Mouse (Mus musculus) monocyte, adult 5-6 weeks (primary cell): ENCODE measurements around the gene Rab11fip3. TPM values are rescaled to one million over a fixed set of nuclear protein-coding genes. Genes with fewer than 3 reads are reported as not detected.

Experiments
- ATAC-seq: fragments of 153-309, 156-312 bp; replicated peaks from 2 replicates; pipeline ENCODE4 v1.8.0; 2017; ENCODE audit warnings: mild to moderate bottlenecking; ENCODE audit not compliant: low TSS enrichment, insufficient number of reproducible peaks, severe bottlenecking, poor library complexity, low FRiP score
- total RNA-seq: library from RNA; stranded (forward); fragments of 200-1000, 200-491, 200-594 nt; gene quantifications from 3 replicates; pipeline ENCODE4 v1.2.3, GENCODE M21; 2017

Rab11fip3 gene
- total RNA-seq, 1 experiment from 2014 or later: 1.2 TPM

DNA sequence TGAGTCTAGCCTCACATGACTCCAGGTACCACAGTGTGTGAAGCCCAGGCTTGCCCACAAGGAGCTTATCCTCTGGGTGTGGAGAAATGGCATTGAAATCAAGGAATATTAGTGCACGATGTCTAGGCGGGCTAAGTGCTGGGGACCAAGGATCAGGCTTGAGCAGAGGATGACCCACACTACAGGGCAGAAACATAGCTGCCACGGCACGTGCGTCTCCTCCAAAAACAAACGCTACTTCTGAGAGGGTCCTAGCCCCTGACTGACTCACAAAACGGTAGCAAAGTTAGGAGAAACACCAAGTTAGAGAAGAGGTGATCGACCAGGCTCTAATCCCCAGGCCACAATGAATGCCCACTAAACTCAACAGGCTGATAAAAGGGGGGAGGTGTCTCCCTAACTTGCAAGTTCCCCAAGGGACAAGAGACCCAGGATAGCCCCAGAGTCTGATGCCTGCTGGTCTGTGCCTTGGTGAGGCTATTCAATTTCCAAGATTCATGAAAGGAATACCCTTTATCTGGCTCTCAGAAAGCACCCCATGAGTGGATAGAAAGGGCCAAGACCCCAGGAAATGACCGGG, 25.3 kb upstream of the Rab11fip3 start:
- no peak for ATAC-seq

DNA sequence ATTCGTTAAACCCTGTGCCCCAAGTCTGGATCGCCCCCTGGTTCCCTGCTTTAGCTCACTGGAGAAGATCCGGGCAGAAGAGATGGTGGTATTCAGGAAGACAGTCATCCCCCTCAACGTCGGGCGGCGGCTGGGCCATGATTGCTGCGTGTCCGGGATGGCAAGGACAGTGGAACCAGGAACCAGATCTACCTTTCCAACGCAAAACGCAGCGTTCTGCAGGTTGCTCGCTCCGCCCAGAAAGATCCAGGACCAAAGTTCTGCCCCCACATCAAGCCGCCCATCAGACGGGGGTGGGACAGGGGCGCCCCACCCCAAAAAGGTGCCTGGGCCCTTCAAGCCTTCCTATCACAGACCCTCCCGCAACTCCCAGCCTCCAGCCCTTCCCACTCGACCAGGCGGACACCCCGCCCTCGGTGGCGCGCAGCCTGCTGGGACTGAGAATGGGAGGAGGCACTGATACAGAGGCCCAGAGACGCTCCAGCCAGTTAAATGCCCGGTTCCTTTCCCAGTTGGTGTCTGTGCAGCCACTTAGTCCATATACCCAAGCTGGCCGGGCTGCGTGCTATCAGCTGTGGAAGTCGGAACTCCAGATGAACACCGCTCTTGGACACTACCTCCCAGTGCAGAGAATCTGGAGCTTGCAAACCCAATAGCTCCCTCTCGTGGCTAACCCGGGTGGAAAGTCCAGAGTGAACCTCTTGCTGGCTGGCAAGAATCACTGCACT, 20.7 kb upstream of the Rab11fip3 start, which contains the start of gene Decr2:
Gene Decr2 (minus strand): TSS at position 433 of the 728 bp plus-strand sequence.
- peak; percentile 81 for ATAC-seq

DNA sequence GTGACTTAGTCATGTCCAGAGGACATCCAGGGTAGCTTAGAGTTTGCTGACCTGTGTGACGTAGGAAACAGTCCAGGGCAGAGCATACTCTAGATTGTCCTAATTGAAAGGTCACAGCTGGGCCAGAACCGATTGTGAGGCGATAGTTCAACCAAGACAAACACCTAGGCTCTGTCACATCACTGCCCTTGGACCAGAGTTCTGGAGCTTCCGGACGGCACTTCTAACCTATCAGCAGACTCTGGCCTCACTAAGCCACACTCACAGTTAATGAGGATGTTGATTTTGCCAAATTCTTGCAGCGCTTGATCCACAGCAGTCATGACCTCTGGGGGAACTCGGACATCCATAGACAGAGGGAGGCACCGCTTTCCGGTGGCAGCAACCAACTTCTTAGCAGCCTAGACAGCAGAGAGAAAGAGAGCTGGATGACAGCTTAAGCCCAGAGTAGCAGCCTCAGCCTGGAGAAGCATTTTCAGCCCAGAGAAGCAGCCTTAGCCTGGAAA, 17.8 kb upstream of the Rab11fip3 start:
- no peak for ATAC-seq

DNA sequence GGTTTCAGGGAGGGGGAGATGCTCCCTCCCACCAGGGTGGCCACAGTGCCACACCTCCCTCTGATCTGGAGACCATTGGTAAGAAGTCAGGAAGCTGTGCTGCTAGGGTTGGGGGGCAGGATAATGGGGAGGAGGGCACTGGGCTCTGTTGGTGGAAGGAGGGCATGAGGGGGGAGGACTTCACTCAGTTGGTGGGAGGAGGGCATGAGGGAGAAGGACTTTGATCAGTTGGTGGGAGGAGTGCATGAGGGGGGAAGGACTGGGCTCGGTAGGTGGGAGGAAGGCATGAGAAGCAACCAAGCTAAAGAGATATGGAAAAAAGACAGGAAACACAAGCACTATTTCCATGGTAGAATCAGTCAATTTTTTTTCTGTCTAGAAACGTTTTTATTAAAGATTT, 11.5 kb upstream of the Rab11fip3 start:
- no peak for ATAC-seq

DNA sequence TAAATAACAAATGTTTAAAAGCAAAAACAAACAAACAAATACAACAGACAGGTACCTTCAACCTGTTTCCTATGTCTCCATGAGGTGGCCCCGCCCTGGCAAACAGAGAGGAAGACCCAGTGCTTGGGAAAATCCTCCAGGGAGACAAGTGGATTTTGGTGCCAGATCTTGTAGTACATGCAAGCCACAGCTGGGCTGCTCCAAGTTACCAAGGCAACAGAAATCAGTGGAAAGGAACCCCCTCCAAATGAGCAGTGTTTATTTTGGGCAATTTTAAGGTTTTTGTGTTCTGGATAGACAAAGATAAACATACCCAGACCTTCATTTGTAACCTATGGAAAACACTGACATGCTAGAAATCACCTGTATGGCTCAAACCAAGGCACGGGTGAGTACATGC, 9.5 kb upstream of the Rab11fip3 start:
- no peak for ATAC-seq

DNA sequence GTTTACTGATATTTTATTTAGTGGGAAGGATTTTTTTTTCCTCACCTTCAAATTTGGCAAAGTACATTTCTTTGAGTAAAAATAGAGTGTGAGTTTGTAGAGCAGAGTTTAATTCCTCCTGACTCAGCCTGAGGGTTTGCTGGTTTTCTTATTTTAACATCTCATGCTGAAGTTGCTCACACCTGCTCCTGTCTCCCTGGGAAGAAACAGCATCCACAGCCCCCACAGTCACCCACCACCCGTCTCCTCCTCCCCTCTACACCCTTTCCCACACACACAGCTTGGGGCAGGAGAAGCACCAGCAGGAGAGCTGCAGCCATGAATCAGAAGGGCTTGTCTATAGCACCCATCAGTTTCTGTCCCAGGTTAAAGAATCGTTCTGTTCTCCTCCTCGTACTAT, 5.9 kb upstream of the Rab11fip3 start:
- ATAC-seq: no peak

DNA sequence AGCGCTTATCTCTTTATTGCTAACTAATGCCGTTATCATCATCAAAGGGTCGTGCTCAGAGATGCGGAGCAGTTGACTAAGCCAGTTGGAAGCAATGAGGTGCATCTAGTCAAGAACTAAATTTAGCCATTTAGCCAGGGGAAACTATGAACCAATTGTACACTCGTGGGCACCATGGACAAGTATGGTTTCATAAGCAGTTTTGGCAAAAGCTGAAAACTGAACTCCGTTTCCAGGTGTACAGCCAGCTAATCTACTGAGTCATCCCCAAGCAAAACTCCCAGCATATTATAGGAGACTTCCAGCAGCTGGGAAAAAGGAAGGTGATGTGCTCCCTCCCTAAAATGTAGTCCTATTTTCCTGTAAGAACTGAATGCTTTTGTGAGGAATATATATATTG, 781 bp upstream of the Rab11fip3 start:
- ATAC-seq: no peak

DNA sequence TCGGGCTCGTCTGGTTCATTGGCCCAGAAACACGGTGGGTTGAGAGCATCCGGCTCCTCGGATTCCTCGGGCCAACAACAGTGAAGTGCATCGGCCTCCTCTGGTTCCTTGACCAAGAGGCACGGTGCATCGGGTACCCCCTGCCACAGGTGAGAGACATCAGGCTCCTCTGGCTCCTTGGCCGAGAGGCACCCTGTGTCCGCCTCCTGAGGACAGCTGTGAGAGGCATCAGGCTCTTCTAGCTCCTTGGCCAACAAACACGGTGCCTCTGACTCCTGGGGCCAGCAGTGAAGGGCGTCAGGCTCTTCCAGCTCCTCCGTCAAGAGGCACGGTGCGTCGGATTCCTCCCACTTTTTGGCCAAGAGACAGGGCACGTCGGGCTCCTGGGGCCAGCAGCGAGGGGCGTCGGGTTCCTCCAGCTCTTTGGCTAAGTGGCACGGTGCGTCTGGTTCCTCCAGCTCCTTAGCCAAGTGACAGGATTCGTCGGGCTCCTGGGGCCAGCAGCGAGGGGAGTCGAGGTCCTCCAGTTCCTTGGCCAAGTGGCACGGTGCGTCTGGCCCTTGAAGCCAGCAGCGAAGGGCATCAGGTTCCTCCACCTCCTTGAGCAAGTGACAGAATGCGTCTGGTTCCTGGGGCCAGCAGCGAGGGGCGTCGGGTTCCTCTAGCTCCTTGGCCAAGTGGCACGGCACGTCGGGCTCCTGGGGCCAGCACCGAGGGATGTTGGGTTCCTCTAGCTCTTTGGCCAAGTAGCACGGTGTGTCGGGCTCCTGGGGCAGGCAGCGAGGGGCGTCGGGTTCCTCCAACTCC, 1.1 kb downstream of the Rab11fip3 start:
- no peak for ATAC-seq

DNA sequence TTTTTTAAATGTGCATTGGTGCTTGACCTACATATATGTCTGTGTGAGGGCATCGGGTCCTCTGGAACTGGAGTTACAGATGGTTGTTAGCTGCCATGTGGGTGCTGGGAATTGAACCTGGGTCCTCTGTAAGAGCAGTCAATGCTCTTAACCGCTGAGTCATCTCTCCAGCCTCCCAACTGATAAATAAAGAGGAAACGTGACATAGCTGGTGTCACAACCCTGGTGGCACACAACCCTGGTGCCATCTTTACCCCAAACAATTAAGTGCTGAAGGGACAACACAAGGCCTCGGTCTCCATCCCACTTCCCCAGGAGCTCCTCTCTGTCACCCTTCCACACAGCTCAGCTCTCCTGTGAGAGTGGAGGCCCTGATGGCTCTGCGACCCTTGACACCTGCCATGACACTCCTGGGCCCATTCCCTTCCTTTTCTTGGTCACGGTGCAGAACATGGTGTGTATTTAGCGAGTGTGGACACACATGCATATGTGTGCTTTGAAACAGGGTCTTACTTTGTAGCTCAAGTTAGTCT, 2.8 kb downstream of the Rab11fip3 start:
- no peak for ATAC-seq

DNA sequence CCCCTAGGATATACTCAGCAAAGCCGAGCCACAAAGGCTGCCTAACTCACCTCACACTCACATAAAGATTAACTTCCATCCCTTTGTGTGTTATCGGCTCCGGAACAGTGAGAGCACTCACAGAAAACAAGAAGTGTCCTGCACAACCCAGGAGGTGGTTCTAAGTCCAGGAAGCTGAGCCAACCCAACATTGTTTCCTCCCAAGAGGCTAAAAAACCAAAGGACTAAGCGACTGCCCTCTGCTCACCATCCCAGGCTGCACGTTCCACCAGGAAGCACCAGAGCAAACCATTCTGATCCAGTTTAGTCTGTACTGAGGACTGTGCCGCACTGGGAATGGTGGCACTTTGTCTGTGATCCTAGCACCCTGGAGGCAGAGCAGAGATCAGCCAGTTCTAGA, 4.4 kb downstream of the Rab11fip3 start:
- ATAC-seq: no peak

DNA sequence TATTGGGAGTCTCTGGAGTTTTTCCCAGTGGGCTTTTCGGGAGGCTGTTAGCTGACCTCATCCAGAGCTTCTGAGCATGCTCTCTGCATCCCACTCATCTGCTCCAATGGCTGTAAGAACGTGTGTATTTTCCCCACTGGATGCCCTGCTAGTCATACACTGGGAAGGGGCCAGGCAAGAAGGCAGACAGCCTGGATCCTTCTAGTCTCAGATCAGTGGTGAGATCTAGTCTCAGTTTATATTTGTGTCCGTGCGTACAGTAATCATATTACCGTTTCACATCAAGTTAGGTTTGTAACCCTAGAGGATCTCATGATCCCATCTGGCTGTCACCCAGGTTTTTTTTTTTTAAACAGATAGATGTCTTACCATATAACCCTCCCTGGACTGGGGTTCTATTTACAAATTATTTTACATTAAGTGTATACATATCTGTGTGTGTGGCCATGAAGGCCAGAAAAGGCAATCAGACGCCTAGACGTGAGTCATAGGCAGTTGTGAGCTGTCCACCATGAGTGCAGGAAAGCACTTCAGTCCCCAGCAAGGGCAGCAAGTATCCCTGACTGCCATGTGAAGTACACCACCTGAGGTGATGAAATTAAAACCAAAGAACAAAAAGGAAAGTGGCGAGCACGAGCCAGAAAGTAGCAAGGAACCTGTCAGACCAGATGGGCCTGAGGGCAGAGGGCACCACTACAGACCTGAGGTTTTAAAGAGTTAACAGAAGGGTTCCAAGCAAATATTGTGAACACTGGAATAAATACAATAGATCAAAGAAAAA, 11.4 kb downstream of the Rab11fip3 start:
- ATAC-seq: no peak

DNA sequence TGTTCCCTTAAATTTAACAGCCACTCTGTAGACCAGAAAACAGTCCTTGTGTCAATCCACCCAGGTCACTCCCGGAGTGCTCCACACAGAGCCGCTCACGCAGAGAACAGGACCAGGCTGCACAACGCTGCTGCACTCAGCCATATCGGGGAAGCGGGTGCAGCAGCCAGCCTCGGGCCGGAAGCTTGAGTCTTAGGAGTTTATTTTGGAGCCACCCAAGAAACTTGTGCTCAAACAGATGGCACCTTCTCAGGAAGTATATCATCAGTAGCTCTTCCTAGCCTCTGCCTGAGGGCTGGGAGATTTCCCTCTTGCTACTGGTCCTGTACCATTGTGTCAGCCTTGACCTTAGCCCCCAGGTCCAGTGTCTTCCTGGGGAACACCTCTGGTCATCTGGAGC, 12.1 kb downstream of the Rab11fip3 start:
- no peak for ATAC-seq

DNA sequence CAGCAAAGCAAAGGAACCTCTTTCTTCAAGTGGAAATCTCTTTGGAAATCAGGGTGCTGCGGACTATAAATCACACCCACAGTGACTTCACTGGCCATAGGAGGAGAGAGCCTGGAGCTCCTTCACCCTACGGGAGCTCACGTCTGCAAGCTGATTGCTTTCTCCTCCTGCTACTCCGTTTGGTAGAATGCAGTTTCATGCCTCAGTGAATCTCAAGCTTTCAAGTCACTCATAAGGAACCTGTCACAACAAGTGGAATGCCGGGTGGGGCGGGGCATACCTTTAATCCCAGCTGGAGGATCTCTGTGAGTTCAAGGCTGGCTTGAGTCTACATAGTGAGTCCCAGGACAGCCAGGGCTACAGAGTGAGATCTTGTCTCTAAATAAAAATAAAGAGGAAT, 14.2 kb downstream of the Rab11fip3 start:
- ATAC-seq: no peak

DNA sequence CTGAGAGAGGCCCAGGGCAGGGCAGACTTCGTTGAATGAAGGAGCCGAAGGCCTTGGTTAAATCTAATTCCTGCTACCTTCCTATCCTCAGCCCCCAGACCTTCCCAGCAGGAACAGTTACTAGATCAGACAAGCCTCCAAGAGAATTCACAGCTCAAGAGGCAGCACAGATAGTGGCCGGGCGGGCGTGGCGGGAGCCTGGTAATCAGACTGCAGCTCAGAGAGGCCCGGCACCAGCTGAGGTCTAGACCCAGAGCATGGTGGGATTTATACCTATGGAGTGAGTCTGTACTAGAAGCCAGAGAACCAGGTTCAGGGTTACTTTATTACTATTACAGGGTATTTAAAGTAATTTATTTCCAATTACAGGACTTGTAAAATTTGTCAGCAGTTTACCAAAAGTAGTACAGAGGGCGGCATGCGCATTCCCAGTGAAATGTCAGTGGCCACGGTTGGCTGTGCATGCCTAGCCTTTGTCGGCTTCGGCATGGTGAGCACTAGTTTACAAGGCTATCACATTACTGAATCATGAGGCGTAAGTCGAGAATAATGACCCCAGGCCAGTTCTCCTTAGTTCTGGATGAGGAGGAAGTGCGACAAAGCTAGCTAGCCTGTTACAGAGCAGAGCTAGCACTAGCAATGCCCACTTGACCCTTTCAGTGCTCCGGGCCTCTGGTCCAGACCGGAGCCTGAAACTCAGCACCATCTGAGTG, 15.1 kb downstream of the Rab11fip3 start:
- ATAC-seq: no peak

DNA sequence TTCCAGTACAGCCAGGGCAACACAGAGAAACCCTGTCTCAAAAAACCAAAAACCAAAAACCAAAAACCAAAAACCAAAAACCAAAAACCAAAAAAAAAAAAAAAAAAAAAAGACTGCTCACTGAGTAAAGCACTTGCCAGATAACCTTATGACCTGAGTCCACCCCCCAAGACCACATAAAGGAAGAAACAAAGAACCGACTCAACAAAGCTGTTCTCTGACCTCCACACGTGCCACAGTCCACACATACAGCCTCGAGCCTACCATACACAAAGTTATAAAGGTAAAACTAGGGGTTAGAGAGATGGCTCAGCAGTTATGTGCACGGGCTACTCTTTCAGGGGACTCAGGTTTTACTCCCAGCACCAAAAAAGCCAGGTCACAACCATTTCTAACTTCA, 16.6 kb downstream of the Rab11fip3 start:
- no peak for ATAC-seq

DNA sequence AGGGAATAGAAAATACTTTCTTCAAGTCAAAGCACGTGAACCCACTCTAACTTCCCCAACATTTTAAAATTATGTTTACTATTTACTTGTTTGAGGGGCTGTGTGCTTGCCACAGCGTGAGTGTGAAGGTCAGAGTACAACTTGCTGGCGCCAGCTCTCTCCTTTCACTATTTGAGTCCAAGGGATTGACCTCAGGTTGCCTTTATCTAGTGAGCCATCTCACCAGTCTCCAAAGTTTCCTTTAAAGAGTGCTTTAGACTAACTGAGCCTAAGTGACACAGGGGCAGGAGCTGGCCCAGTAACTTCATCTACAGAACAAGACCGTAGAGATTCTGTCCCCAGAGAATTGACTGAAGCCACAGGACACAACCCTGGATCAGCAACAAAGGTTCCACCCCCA, 17.3 kb downstream of the Rab11fip3 start:
- no peak for ATAC-seq

DNA sequence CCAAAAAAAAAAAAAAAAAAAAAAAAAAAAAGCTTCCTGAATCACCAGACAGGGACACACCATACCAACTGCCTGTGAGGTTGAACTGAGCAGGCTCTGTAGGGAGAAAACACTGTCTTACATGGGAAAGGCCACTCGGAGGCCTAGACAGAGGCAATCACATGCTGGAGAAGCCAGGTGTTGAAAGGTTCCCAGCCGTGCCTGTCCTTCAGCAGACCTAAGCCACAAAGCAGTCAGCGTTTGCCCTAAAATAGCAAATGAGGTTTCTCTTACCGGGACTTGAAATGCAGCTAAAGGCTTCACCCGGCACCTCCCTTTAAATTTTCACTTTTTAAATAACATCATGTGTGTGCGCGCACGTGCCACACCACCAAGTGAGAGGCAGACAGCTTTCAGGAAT, 21.2 kb downstream of the Rab11fip3 start:
- no peak for ATAC-seq
